Mouse (Mus musculus): ENCODE data around the gene Wscd2. TPM values are rescaled to one million over a fixed set of nuclear protein-coding genes. Genes with fewer than 3 reads are reported as not detected.
A peak's percentile ranks its signal among the peaks of the same experiment; 100 is the strongest.

Wscd2 gene
- polyA plus RNA-seq, 1 experiment from 2014 or later = 2.0 TPM

DNA sequence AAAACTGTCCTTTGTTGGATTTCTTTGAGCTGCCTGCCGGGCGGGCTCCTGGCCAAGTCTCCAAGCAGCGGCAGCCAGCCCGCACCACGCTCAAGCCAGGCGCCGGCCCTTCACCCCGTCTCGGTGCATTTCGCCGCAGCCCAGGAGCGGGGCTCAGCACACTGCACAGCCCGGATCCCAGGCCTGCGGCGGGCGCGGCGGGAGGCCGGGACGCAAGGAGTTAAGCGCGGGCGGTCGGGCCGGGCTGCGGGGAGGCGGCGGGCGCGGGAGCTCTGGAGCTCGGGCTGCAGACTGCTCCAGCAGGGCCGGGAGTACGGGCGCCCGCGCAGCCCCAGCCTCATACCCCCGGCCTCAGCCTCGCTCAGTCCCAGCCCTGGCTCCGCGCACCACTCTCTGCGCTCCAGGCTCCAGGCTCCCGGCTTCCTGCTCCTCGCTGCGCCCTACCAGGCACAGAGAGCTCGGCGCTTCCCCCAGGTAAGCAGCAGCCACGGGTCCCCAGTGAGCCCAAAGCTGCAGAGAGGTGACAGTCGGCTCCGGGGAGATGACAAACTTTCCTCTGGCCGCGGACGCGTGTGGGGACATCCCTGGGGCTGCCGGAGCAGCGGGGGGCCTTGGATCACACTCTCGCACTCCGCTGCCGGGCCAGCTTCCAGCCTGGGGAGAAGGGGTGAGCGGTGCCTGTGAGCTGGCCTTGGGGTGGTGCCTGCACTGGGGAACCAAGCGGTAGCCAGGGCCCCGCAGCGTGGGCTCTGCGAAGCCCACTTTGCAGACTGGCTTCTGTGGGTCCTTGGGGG is 531 bp downstream of the Wscd2 start:
- Histone ChIP-seq H3K9me3 (replicated peaks) (no peaks in the 10 kb centered on the region), H3K27me3 (ENCODE audit: low read depth, poor library complexity, severe bottlenecking) (peaks cover 59% of the 10 kb centered on the region), H3K4me3 (peak overlapping the region; percentile 61), H3K4me1 (peaks cover 36% of the 10 kb centered on the region), H3K27ac (peak overlapping the region; percentile 84), H3K36me3 (no peaks in the 10 kb centered on the region)
- 2% methylated on average over 62 of the region's 63 CpGs for WGBS
- peak; percentile 71 for DNase-seq (ENCODE audit: low spot score)

DNA sequence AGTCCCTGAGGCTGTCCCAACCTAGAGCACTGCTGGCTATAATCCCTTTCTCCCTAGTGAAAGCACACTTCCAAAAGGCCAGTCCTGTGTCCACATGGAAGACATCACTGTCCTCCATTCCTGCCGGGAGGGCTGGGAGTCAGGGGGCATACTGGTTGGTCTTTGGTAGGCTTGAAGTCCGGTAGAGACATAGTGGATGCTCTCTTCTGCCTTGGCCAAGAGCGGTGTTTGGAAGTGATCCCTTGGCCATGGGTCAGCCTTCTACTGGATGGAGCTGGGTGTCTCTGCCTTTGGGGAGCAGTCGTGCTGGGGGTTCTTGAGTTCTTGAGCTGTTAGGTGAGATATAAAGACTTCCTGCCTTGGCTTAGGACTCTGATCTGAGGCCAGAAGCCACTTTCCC is 1.4 kb downstream of the Wscd2 start:
- H3K27ac ChIP-seq = peak overlapping the region; percentile 84; the same call in 1 of the 2 replicates
- peaks cover 59% of the 10 kb centered on the region for H3K27me3 ChIP-seq (ENCODE audit: low read depth, poor library complexity, severe bottlenecking)
- peaks cover 36% of the 10 kb centered on the region for H3K4me1 ChIP-seq
- 72% methylated on average over 4 of the region's 4 CpGs for WGBS
- H3K9me3 ChIP-seq (replicated peaks) = no peaks in the 10 kb centered on the region
- peak overlapping the region; percentile 61; the same call in 1 of the 2 replicates for H3K4me3 ChIP-seq
- no peaks in the 10 kb centered on the region for H3K36me3 ChIP-seq
- no peak for DNase-seq (ENCODE audit: low spot score)

DNA sequence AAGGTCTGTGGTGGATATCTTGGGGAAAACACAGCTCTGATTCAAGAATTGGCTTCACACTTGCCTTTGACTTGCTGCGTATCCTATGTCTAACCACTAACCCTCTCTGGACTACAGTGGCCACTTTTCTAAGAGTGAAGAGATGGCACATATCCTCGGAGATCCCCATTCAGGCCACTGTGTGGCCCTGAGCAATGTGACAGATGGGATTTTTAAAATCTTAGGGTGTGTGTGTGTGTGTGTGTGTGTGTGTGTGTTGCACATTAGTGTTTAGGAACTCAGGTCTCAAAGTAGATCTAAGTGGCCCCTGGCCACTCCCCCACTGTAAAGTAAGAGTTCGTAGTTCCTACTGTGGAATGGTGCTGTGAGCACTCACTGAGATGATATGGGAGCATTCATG is 1.9 kb downstream of the Wscd2 start:
- Histone ChIP-seq H3K27ac (no peak overlapping the region), H3K36me3 (no peaks in the 10 kb centered on the region), H3K27me3 (ENCODE audit: low read depth, poor library complexity, severe bottlenecking) (peaks cover 59% of the 10 kb centered on the region), H3K4me3 (no peak overlapping the region), H3K9me3 (replicated peaks) (no peaks in the 10 kb centered on the region), H3K4me1 (peaks cover 36% of the 10 kb centered on the region)
- 88% methylated on average over 3 of the region's 3 CpGs for WGBS
- DNase-seq (ENCODE audit: low spot score) = no peak

DNA sequence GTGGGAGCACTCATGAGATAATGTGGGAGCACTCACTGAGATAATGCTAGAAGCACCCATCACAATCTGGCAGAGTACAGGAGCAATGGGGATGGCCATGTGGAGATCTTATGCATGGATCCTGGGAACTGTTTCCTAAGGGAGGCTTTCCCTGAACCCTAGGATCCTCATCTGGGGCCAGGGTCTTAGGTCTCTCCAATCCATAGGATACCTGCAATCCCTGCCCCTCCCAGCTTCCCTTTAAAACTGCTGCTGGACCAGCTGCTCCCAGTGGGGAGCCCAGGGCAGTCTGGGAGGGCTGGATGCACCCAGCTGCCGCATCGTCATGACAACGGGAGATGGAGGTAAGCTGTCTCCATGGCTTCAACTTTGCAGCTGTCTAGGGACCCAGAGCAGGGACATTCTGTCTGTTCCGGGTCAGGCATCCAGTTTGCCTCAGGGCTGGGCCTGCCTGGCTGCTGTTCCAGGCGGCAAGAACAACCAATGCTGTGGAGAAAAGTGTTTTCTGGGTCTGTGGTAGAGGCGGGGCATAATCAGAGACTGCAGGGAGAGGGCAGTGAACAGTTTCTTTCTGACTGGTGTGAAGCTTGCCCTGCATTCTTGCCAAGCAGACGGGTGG is 2.4 kb downstream of the Wscd2 start:
- Histone ChIP-seq H3K27ac (no peak overlapping the region), H3K9me3 (replicated peaks) (no peaks in the 10 kb centered on the region), H3K4me1 (peaks cover 36% of the 10 kb centered on the region), H3K36me3 (no peaks in the 10 kb centered on the region), H3K4me3 (no peak overlapping the region), H3K27me3 (ENCODE audit: low read depth, poor library complexity, severe bottlenecking) (peaks cover 59% of the 10 kb centered on the region)
- no peak for DNase-seq (ENCODE audit: low spot score)
- WGBS = 23% methylated on average over 7 of the region's 7 CpGs

DNA sequence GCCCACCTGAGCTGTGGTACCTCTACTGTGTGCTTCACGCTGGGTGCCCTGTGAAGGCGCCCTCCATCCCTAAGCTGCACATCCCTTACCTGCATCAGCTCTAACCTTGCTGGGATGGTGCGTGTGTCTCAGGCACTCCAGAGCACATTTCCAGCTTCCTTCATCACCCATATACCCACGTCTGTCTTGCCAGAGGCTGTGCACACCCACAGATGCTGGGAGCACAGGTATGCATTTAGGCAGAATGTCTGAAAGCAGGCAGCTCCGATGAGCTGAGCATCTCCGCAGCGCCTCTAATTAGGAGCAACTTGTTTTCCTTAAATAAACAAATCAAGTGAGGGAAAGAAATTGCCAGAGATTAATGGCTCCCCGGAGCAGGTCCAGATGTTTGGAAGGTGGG is 3.9 kb downstream of the Wscd2 start:
- Histone ChIP-seq H3K27me3 (ENCODE audit: low read depth, poor library complexity, severe bottlenecking) (peaks cover 54% of the 10 kb centered on the region), H3K9me3 (replicated peaks) (no peaks in the 10 kb centered on the region), H3K36me3 (no peaks in the 10 kb centered on the region), H3K4me3 (no peak overlapping the region), H3K4me1 (peaks cover 36% of the 10 kb centered on the region), H3K27ac (no peak overlapping the region)
- DNase-seq (ENCODE audit: low spot score) = no peak
- 46% methylated on average over 8 of the region's 8 CpGs for WGBS

DNA sequence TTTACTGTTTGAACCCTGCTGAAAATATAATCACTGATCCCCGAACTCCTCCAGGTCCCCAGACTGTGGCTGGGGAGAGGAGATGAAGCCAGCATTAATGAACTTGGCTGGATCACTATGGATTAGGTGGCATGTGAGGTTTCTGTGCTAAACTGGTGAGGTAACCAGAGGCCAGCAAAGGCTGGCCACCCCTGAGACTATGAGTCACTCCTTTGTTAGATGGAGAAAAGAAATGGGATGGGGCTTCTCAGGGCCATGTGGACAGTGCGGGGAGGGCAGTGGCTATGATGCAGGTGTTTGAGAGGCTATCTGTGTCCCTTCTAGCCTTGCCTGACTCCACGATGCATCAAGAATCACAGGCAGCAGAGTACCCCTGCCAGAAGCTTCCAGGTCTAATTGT is 6.8 kb downstream of the Wscd2 start:
- Histone ChIP-seq H3K36me3 (no peaks in the 10 kb centered on the region), H3K4me3 (no peak overlapping the region), H3K27ac (no peak overlapping the region), H3K4me1 (peaks cover 21% of the 10 kb centered on the region), H3K27me3 (ENCODE audit: low read depth, poor library complexity, severe bottlenecking) (peaks cover 35% of the 10 kb centered on the region), H3K9me3 (replicated peaks) (no peaks in the 10 kb centered on the region)
- DNase-seq (ENCODE audit: low spot score) = no peak
- WGBS = 73% methylated on average over 3 of the region's 3 CpGs

DNA sequence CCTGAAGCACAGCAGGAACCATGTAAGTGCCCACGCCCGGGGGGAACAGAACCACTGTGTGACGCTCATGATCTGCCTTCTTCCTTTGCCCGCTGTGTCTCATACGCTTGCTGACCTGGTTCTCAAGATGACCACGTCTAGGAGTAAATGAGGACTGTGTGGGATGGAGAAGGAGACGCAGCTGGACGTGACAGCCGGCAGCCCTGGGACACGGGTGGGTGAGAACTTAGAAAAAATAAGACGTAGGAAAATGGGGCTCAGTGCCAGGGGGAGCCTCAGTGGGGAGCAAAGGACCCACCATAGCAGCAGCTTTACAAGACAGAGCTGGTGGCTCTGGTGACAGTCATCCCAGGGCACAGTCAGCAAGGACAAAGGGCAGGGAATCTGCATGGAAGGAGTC is 9.3 kb downstream of the Wscd2 start:
- Histone ChIP-seq H3K36me3 (no peaks in the 10 kb centered on the region), H3K27ac (no peak overlapping the region), H3K9me3 (replicated peaks) (no peaks in the 10 kb centered on the region), H3K4me3 (no peak overlapping the region), H3K4me1 (peaks cover 20% of the 10 kb centered on the region), H3K27me3 (ENCODE audit: low read depth, poor library complexity, severe bottlenecking) (peaks cover 24% of the 10 kb centered on the region; the same call in 1 of the 2 replicates)
- DNase-seq (ENCODE audit: low spot score) = no peak
- WGBS = 90% methylated on average over 11 of the region's 11 CpGs

DNA sequence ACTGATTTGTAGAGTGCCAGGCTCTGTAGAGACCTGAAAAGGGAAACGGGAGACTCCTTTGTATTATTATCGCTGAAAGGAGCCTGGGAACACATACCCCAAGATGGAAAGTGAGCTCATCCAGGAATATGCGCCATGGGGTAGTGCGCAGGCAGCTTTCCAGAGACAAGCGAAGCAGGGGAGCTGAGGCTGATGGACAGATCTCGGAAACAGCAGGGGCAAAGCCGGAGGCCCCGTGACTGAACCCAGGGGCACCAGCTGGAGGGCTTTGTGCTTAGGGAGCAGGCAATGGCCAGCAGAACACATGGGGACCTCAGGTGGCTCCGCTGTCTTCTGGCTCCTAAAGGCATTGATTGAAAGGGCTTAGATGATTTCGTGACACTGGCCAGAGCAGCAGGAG is 13.1 kb downstream of the Wscd2 start:
- 15% methylated on average over 10 of the region's 10 CpGs for WGBS
- Histone ChIP-seq H3K27ac (peak overlapping the region; percentile 61), H3K9me3 (replicated peaks) (no peaks in the 10 kb centered on the region), H3K36me3 (no peaks in the 10 kb centered on the region), H3K27me3 (ENCODE audit: low read depth, poor library complexity, severe bottlenecking) (peaks cover 22% of the 10 kb centered on the region; the same call in 1 of the 2 replicates), H3K4me1 (peaks cover 39% of the 10 kb centered on the region), H3K4me3 (0 out of 2 replicates have a peak overlapping the region, but pooled peaks have one; percentile 8)
- DNase-seq (ENCODE audit: low spot score) = peak; percentile 49

DNA sequence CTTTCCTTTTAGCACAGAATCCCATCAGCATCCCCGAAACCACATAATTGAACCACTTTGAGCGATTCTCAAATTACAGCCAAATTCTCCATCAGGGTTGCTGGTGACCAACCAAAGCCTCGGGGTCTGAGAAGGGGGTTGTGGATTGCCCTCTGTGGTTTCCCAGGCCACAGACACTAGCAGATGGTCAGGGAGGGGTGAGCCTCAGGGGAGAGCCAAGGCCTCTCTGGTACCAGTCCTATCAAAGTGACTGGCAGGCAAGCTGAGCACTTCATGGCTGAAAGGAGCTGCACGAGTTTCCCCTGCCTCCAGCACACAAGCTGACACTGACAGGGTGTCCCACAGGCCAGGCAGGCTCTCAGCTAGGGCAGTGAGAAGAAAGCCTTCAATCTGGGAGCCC is 14.5 kb downstream of the Wscd2 start:
- H3K4me1 ChIP-seq = peaks cover 43% of the 10 kb centered on the region
- H3K9me3 ChIP-seq (replicated peaks) = no peaks in the 10 kb centered on the region
- 10% methylated on average over 4 of the region's 4 CpGs for WGBS
- DNase-seq (ENCODE audit: low spot score) = no peak
- peak overlapping the region; percentile 67 for H3K27ac ChIP-seq
- peaks cover 22% of the 10 kb centered on the region; the same call in 1 of the 2 replicates for H3K27me3 ChIP-seq (ENCODE audit: low read depth, poor library complexity, severe bottlenecking)
- H3K4me3 ChIP-seq = no peak overlapping the region
- H3K36me3 ChIP-seq = no peaks in the 10 kb centered on the region

DNA sequence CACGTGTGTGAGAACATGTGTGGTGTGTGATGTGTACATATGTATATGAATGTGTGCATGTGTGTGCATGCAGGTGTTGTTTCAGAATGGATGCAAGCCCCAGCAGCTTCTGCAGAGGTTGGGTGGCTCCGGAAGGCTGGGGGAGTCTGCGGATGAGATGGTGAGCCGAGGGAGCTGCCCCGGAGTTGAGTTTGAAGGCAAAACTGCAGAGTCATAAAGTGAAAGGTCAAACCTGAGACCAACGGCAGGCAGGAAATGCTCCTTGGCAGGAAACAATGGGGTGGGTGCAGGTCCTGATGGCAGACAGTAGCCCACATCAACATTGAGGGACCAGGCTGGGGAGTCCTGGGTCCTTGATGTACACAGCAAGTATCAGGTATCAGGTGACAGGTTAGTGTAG is 15.9 kb downstream of the Wscd2 start:
- DNase-seq (ENCODE audit: low spot score) = no peak
- Histone ChIP-seq H3K4me3 (no peak overlapping the region), H3K9me3 (replicated peaks) (no peaks in the 10 kb centered on the region), H3K27ac (no peak overlapping the region), H3K36me3 (no peaks in the 10 kb centered on the region), H3K4me1 (peaks cover 57% of the 10 kb centered on the region), H3K27me3 (ENCODE audit: low read depth, poor library complexity, severe bottlenecking) (peaks cover 20% of the 10 kb centered on the region; the same call in 1 of the 2 replicates)
- WGBS = 52% methylated on average over 6 of the region's 6 CpGs

DNA sequence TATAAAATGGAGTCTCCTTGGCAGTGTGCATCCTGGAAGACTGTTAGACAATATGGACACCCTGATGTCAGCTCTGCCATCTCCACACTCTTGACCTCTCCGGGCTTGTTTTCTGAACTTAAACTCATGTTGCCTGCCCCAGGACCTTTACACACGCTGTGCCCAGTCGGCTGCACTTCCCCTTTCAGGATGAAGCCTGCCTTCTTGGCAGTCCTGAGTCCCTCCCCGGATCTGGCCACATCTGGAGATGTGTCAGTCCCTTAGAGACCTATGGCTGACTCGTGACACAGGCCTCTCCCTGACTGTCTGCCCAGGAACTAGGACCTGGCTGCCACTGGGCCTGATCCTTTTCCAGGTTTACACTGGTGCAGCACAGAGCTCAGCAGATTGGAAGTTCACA is 16.6 kb downstream of the Wscd2 start:
- Histone ChIP-seq H3K4me3 (no peak overlapping the region), H3K36me3 (no peaks in the 10 kb centered on the region), H3K27ac (no peak overlapping the region), H3K27me3 (ENCODE audit: low read depth, poor library complexity, severe bottlenecking) (peaks cover 13% of the 10 kb centered on the region; the same call in 1 of the 2 replicates), H3K9me3 (replicated peaks) (no peaks in the 10 kb centered on the region), H3K4me1 (peaks cover 61% of the 10 kb centered on the region)
- WGBS = 80% methylated on average over 5 of the region's 5 CpGs
- no peak for DNase-seq (ENCODE audit: low spot score)

DNA sequence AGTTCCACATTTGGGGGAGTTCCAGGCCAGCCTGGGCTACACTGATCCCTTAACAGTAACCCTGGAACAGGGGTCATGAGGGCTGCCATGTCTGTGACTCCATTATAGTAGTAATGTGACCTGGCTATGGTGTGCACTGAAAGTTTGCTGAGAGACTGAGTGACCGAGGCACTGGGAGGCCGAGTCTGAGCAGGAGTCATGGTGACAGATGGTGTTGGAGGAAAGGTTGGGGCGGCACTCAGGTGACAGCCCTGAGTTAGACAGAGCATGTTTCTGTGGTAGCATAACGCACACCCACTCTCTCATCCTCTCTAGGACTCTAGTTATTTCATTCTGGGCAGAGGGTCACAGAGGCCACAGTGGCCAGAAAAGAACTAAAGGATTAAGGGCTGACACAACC is 19.0 kb downstream of the Wscd2 start:
- H3K4me3 ChIP-seq = no peak overlapping the region
- no peaks in the 10 kb centered on the region for H3K9me3 ChIP-seq (replicated peaks)
- WGBS = 78% methylated on average over 4 of the region's 4 CpGs
- no peaks in the 10 kb centered on the region for H3K36me3 ChIP-seq
- DNase-seq (ENCODE audit: low spot score) = no peak
- H3K27me3 ChIP-seq (ENCODE audit: low read depth, poor library complexity, severe bottlenecking) = 0 out of 2 replicates have a peak, but pooled peaks cover under 1% of the 10 kb centered on the region
- H3K27ac ChIP-seq = no peak overlapping the region
- H3K4me1 ChIP-seq = peaks cover 49% of the 10 kb centered on the region

DNA sequence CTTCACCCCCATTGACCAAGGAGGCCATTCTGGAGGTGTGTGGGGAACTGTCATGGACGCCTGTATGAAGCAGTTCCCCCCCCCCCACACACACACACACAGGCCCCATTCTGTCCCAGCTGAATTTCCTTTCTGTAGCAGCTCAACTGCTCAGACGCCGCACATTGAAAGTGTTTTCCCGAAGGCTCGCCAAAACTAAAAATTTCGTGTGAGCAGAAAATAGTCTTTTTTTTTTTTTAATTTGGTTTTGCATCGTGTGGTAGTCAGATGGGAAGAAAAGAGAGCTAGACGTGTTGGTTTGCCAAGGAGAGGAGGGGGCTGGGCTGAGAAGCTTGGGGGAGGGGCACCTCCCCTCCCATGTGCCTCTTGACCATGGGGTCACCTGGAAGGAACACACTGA is 23.5 kb downstream of the Wscd2 start:
- H3K27ac ChIP-seq = no peak overlapping the region
- peaks cover 43% of the 10 kb centered on the region for H3K4me1 ChIP-seq
- peaks cover 16% of the 10 kb centered on the region; the same call in 1 of the 2 replicates for H3K27me3 ChIP-seq (ENCODE audit: low read depth, poor library complexity, severe bottlenecking)
- 85% methylated on average over 8 of the region's 8 CpGs for WGBS
- H3K4me3 ChIP-seq = no peak overlapping the region
- no peak for DNase-seq (ENCODE audit: low spot score)
- no peaks in the 10 kb centered on the region for H3K36me3 ChIP-seq
- H3K9me3 ChIP-seq (replicated peaks) = no peaks in the 10 kb centered on the region

All from limb, embryonic 10.5 days (tissue).